In the genomic region with DNA sequence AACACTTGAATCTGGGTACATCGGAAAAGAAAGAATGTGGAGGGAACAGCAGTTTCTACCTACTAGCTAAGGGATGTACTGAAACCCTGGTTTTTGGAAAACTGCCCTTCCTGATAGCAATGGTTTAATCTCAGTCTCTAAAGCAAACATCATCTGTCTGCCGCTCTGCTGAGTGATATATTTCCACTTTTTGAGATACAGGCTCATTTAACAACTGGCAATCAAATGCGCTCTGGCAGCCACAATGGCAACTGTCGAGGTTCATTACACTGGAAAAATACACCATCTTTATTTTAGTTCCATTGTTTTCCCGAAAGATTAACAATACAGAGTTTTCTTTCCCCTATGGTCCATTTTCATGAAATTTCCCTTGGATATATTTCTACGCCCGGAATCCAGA, we compare ENCODE assay signal across 21 mouse cellular contexts.
A peak's percentile ranks its signal among the peaks of the same experiment; 100 is the strongest.
DNase-seq lines count a peak whose midpoint lies in the region; ATAC-seq and TF ChIP-seq lines count a peak whose summit lies in the region.
"Had no signal": no experiment of that assay in that cellular context is flagged by ENCODE, and none has a peak within 500 bp of the region (broad histone marks: within the 10 kb centered on the region; RNA-seq: fewer than 3 reads in every experiment).

No protein-coding gene starts in this region.

- no peak overlapping the region for H3K9ac ChIP-seq in forebrain, embryonic 15.5 days (replicated peaks)
- no peak overlapping the region for H3K9ac ChIP-seq in hindbrain, embryonic 14.5 days
- H3K9ac ChIP-seq: embryonic facial prominence, embryonic 15.5 days; heart, embryonic 12.5 days; hindbrain, embryonic 12.5 days had no signal

- no peaks in the 10 kb centered on the region for H3K36me3 ChIP-seq in forebrain, embryonic 15.5 days
- H3K36me3 ChIP-seq in forebrain, embryonic 10.5 days (replicated peaks): no peaks in the 10 kb centered on the region
- H3K36me3 ChIP-seq in hindbrain, embryonic 14.5 days (replicated peaks; ENCODE audit: control insufficient read depth, insufficient read depth): no peaks in the 10 kb centered on the region
- no peaks in the 10 kb centered on the region for H3K36me3 ChIP-seq in hindbrain, embryonic 10.5 days
- H3K36me3 ChIP-seq: embryonic facial prominence, embryonic 15.5 days; heart, embryonic 12.5 days; hindbrain, embryonic 12.5 days had no signal

- peaks cover 12% of the 10 kb centered on the region for H3K4me1 ChIP-seq in forebrain, embryonic 15.5 days
- H3K4me1 ChIP-seq in forebrain, embryonic 10.5 days: no peaks in the 10 kb centered on the region
- H3K4me1 ChIP-seq in hindbrain, embryonic 14.5 days (replicated peaks; ENCODE audit: control insufficient read depth, insufficient read depth, low read length): no peaks in the 10 kb centered on the region
- no peaks in the 10 kb centered on the region for H3K4me1 ChIP-seq in hindbrain, embryonic 10.5 days (replicated peaks)
- H3K4me1 ChIP-seq: embryonic facial prominence, embryonic 15.5 days; heart, embryonic 12.5 days; hindbrain, embryonic 12.5 days had no signal

- no peak for DNase-seq in forebrain, embryonic 10.5 days (ENCODE audit: extremely low spot score, low spot score)
- DNase-seq in hindbrain, embryonic 14.5 days (ENCODE audit: low spot score): no peak
- no peak for DNase-seq in hindbrain, embryonic 10.5 days (ENCODE audit: low spot score)
- peak; percentile 21 to 67 for DNase-seq in layer of hippocampus, postnatal 14 days (ENCODE audit: low spot score in 2 of 2)
- DNase-seq in layer of hippocampus, postnatal 25 days (ENCODE audit: extremely low spot score in 1 of 2, low spot score in 1 of 2): no peak
- peak; percentile 68 for DNase-seq in brain, embryonic 14.5 days (ENCODE audit: low read depth)
- DNase-seq: adrenal gland, postnatal 14 days; cerebellum, adult 18-20 months; embryo, embryonic 11 days; gastrocnemius, adult 2 months; gastrocnemius, postnatal 25 days had no signal

- peak overlapping the region; percentile 65 for H3K27ac ChIP-seq in forebrain, embryonic 15.5 days (replicated peaks)
- no peak overlapping the region for H3K27ac ChIP-seq in forebrain, embryonic 10.5 days
- H3K27ac ChIP-seq in hindbrain, embryonic 14.5 days: 0 out of 2 replicates have a peak overlapping the region, but pooled peaks have one; percentile 3
- H3K27ac ChIP-seq in hindbrain, embryonic 10.5 days: no peak overlapping the region
- H3K27ac ChIP-seq: embryonic facial prominence, embryonic 15.5 days; gastrocnemius, adult 2 months; hindbrain, embryonic 12.5 days had no signal

- H3K4me2 ChIP-seq in forebrain, embryonic 15.5 days (replicated peaks): no peak overlapping the region
- no peak overlapping the region for H3K4me2 ChIP-seq in hindbrain, embryonic 14.5 days (replicated peaks)
- H3K4me2 ChIP-seq: embryonic facial prominence, embryonic 15.5 days; heart, embryonic 12.5 days; hindbrain, embryonic 12.5 days had no signal

- no peaks in the 10 kb centered on the region for H3K27me3 ChIP-seq in forebrain, embryonic 15.5 days
- no peaks in the 10 kb centered on the region for H3K27me3 ChIP-seq in forebrain, embryonic 10.5 days (ENCODE audit: poor library complexity, severe bottlenecking)
- H3K27me3 ChIP-seq in hindbrain, embryonic 14.5 days (ENCODE audit: control insufficient read depth, insufficient read depth, low read length): no peaks in the 10 kb centered on the region
- H3K27me3 ChIP-seq in hindbrain, embryonic 10.5 days (ENCODE audit: insufficient read depth, poor library complexity, severe bottlenecking): no peaks in the 10 kb centered on the region
- H3K27me3 ChIP-seq: CH12.LX; embryonic facial prominence, embryonic 15.5 days; heart, embryonic 12.5 days; hindbrain, embryonic 12.5 days; Patski had no signal

- no peak for ATAC-seq in forebrain, embryonic 15.5 days (replicated peaks)
- no peak for ATAC-seq in hindbrain, embryonic 14.5 days (ENCODE audit: low FRiP score)
- ATAC-seq: activated CD4-positive, CD25-positive, alpha-beta regulatory T cell, adult 4 months; inflammation-experienced regulatory T-cells, adult 6 months; intestine, postnatal 0 days; Patski had no signal

- no peak for TF ChIP-seq POLR2A in brain, embryonic 14.5 days (IDR thresholded peaks at IDR 0.05; ENCODE audit: borderline replicate concordance, extremely low read depth, insufficient read depth, insufficient read length, poor library complexity, severe bottlenecking)

- H3K9me3 ChIP-seq in forebrain, embryonic 15.5 days: no peaks in the 10 kb centered on the region
- H3K9me3 ChIP-seq in forebrain, embryonic 10.5 days: no peaks in the 10 kb centered on the region
- H3K9me3 ChIP-seq in hindbrain, embryonic 14.5 days (ENCODE audit: control insufficient read depth, low read length): no peaks in the 10 kb centered on the region
- H3K9me3 ChIP-seq in hindbrain, embryonic 10.5 days: no peaks in the 10 kb centered on the region
- H3K9me3 ChIP-seq: embryonic facial prominence, embryonic 15.5 days; heart, embryonic 12.5 days; hindbrain, embryonic 12.5 days had no signal

- no peak for TF ChIP-seq CTCF in brain, embryonic 14.5 days (IDR thresholded peaks at IDR 0.05; ENCODE audit: borderline replicate concordance, extremely low read depth, insufficient read depth, insufficient read length)

- WGBS in forebrain, embryonic 15.5 days: 58% methylated on average over 7 of the region's 7 CpGs
- WGBS in forebrain, embryonic 10.5 days: 90% methylated on average over 7 of the region's 7 CpGs
- 66% methylated on average over 7 of the region's 7 CpGs for WGBS in hindbrain, embryonic 14.5 days
- WGBS in hindbrain, embryonic 10.5 days: 87% methylated on average over 7 of the region's 7 CpGs

- H3K4me3 ChIP-seq in forebrain, embryonic 15.5 days: no peak overlapping the region
- H3K4me3 ChIP-seq in forebrain, embryonic 10.5 days: no peak overlapping the region
- no peak overlapping the region for H3K4me3 ChIP-seq in hindbrain, embryonic 14.5 days (replicated peaks; ENCODE audit: low read length)
- no peak overlapping the region for H3K4me3 ChIP-seq in hindbrain, embryonic 10.5 days
- H3K4me3 ChIP-seq: embryonic facial prominence, embryonic 15.5 days; erythroblast, embryonic 14.5 days; gastrocnemius, adult 2 months; heart, embryonic 12.5 days; hindbrain, embryonic 12.5 days had no signal

Comparison
In these comparisons a context has a peak if more than half of its experiments do, and no peak if none do; other contexts are left out.
1. H3K27ac ChIP-seq: peak in forebrain, embryonic 15.5 days (single experiment) and hindbrain, embryonic 14.5 days (single experiment); none in forebrain, embryonic 10.5 days (single experiment) and hindbrain, embryonic 10.5 days (single experiment).
2. DNase-seq: peak in layer of hippocampus, postnatal 14 days (2 of 2) and brain, embryonic 14.5 days (single experiment); none in forebrain, embryonic 10.5 days (single experiment), hindbrain, embryonic 14.5 days (single experiment), hindbrain, embryonic 10.5 days (single experiment) and layer of hippocampus, postnatal 25 days (0 of 2).